Mouse (Mus musculus): Measurements from ENCODE around the gene Syna. TPM values are rescaled to one million over a fixed set of nuclear protein-coding genes. Genes with fewer than 3 reads are reported as not detected.
A peak's percentile ranks its signal among the peaks of the same experiment; 100 is the strongest.

Gene Syna
- total RNA-seq, 2 experiments from 2014 or later = 0.14 to 0.16 TPM

GRCm38 (mm10) chr5:134567445-134567844 is 7.5 kb upstream of the Syna start:
- no peak for DNase-seq

GRCm38 (mm10) chr5:134565696-134566095 is 5.7 kb upstream of the Syna start:
- no peak for DNase-seq

- DNase-seq = no peak
Measured at GRCm38 (mm10) chr5:134564272-134564671, 4.3 kb upstream of the Syna start.

- no peak for DNase-seq
Measured at GRCm38 (mm10) chr5:134560450-134561171, 640 bp upstream of the Syna start.

- DNase-seq = peak; percentile 69
Measured at GRCm38 (mm10) chr5:134555463-134556164, 4.4 kb downstream of the Syna start.

GRCm38 (mm10) chr5:134553951-134554546 is 5.9 kb downstream of the Syna start:
- DNase-seq = no peak

GRCm38 (mm10) chr5:134552110-134552972 is 7.6 kb downstream of the Syna start, which contains the start of gene Clip2:
Gene Clip2 (minus strand): TSS chr5:134552434.
- peak; percentile 100 for DNase-seq

GRCm38 (mm10) chr5:134551233-134552109 is 8.5 kb downstream of the Syna start:
- DNase-seq = peak; percentile 42

- no peak for DNase-seq
Measured at GRCm38 (mm10) chr5:134550836-134551232, 9.1 kb downstream of the Syna start.

GRCm38 (mm10) chr5:134549640-134550168 is 10.3 kb downstream of the Syna start:
- no peak for DNase-seq

- no peak for DNase-seq
Measured at GRCm38 (mm10) chr5:134548306-134548705, 11.7 kb downstream of the Syna start.

GRCm38 (mm10) chr5:134546790-134547189 is 13.2 kb downstream of the Syna start:
- DNase-seq = no peak

GRCm38 (mm10) chr5:134545242-134545629 is 14.7 kb downstream of the Syna start:
- DNase-seq = no peak

- peak; percentile 32 for DNase-seq
Measured at GRCm38 (mm10) chr5:134544516-134545241, 15.3 kb downstream of the Syna start.

- DNase-seq = peak; percentile 54
Measured at GRCm38 (mm10) chr5:134541640-134542039, 18.3 kb downstream of the Syna start.

GRCm38 (mm10) chr5:134540881-134541280 is 19.1 kb downstream of the Syna start:
- DNase-seq = peak; percentile 37

- peak; percentile 59 for DNase-seq
Measured at GRCm38 (mm10) chr5:134539891-134540290, 20.1 kb downstream of the Syna start.

- DNase-seq = no peak
Measured at GRCm38 (mm10) chr5:134536036-134536435, 23.9 kb downstream of the Syna start.

- DNase-seq = no peak
Measured at GRCm38 (mm10) chr5:134532417-134532816, 27.6 kb downstream of the Syna start.

- no peak for DNase-seq
Measured at GRCm38 (mm10) chr5:134531585-134531984, 28.4 kb downstream of the Syna start.

Data from gastrocnemius, postnatal 10 days (tissue).